Mouse (Mus musculus) left cerebral cortex, adult 18-20 months (tissue): ENCODE data around the gene Cilp2. TPM values are rescaled to one million over a fixed set of nuclear protein-coding genes. Genes with fewer than 3 reads are reported as not detected.

ENCODE experiments used
- DNase-seq, 2 experiments: peaks; one replicate each; pipeline ENCODE4 v3.0.0; 2021 to 2022; ENCODE audit warnings: low spot score in 2 of 2, mixed read lengths in 1 of 2
- long read RNA-seq, 2 experiments: library from polyadenylated mRNA; stranded (forward); transcript quantifications; one replicate each; pipeline ENCODE4 v2.0.0; 2021
- total RNA-seq, 2 experiments: library from RNA; stranded (reverse); gene quantifications; 2 replicates each; pipeline ENCODE4 v1.2.3; 2021

Gene Cilp2
- under 1 TPM; 0.33 to 0.59 TPM for total RNA-seq
- long read RNA-seq, experiment 1, partial matches to known transcripts, result 0 of 2 reads
- long read RNA-seq, experiment 1, other reads (novel, unspliced or antisense), result 2 of 2 reads
- long read RNA-seq, experiment 2, partial matches to known transcripts, result 0 of 2 reads
- long read RNA-seq, experiment 2, other reads (novel, unspliced or antisense), result 2 of 2 reads

GRCm38 (mm10) chr8:69887289-69888243, at the start of gene Cilp2:
Gene Cilp2 (minus strand): TSS chr8:69887687.
- DNase-seq, result no peak

DNA sequence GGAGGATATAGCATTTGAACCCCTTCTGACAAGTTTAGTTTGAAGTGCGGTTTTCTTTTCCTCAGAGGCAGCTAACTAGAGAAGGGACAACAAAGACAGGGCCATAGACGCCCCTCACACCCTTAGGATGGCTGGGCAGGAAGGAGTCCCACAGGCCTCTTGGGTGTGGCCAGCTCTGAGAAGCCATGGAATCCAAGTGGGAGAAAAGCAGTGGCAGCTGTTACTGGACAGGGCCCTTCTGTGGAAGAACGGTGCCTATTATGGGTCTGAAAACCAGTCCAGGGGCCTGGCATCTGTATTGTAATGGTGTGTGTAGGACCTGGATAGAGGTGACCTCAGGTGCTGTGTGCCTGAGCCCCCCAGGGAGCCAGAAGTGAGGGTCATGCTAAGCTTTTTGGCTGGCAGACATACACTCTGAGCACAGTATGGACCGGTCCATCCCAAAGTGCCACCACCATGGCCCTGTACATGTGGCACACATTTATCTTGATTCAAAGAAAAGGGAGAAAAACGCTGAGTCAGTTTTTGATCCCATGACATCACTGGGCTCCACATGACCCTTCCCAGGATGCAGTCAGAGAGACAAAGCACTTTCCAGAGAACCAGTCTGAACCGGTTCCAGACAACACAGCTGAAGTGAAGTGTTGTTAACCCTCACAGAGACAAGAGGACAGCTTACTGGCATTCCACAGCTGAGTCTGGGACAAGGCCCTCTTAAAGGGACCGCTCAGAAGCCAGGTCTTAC, 48.7 kb upstream of the Cilp2 start:
- DNase-seq, result no peak

DNA sequence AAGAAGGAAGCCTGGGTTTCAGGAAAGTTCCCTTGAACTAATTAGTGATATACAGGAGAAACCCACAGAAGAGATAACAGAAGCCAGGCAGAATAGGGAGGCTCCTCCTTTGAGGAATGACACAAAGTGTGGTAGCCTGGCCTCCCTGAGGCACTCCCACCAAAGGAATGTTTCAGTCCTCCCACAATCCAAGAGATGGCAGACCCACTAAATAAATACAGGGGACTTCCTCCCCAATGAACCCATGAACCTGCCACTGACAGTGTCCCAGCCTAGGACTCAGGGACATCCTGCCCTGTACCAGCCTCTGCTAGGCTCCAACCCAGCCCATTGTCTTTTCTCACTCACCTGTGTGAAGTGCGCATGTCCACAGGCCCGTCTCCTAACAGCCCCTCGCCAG, 47.9 kb upstream of the Cilp2 start:
- no peak for DNase-seq

DNA sequence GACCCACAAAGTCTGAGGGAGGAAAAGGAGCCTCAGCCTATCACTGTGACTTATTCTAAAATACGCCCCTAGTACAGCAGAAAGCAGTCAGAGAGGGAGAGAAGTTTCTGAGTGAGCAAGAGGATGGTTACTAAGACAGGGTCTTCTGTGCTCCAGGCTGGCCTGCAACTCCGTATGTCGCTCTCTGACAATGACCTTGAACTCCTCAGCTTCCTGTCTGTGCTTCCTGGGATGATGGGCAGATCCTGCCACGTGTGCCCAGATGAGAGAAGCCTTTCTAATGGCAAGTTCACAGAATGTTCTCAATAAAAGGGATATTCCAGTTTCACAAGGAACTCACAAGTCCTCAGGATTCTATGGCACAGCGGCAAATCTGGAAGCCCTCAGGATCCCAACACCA, 47.1 kb upstream of the Cilp2 start:
- DNase-seq, result no peak

DNA sequence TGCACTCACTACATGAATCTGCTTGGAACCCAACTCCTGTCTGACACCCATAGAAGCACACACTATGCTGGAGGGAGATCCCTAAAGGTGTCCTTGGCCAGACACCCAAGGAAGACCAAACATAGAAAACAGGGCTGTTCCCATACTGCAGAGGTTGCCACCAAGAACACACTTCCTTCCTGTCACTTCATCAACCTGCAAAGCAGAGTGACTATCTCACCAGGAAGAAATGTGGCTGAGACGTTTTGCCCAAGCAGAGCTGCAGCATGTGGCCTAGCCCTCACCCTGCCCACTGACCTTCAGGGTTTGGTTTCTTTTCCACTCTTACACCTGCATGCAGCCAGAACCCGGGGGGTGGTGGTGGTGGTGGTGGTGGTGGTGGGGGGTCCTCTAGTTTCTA, 46.3 kb upstream of the Cilp2 start:
- DNase-seq, result no peak

GRCm38 (mm10) chr8:69926901-69927300, 39.4 kb upstream of the Cilp2 start:
- no peak for DNase-seq

DNA sequence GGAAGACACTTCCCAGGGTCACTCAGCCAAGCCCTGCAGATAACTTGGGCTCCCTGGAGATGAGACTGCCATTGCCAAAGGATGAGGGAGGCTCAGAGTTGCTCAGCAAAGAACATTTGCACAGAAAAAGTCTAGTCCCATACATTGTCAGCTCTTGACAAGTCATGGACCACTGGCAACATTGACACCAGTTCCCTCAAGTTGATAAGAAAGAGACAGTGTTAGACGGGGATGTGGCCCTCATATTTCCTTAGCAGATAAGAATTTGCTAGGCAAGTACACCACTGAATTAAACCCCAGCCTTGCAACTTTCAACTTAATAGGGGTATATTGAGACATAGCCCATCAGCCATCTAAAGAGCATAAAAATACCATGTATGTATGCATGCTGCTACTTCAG, 36.5 kb upstream of the Cilp2 start:
- no peak for DNase-seq

DNA sequence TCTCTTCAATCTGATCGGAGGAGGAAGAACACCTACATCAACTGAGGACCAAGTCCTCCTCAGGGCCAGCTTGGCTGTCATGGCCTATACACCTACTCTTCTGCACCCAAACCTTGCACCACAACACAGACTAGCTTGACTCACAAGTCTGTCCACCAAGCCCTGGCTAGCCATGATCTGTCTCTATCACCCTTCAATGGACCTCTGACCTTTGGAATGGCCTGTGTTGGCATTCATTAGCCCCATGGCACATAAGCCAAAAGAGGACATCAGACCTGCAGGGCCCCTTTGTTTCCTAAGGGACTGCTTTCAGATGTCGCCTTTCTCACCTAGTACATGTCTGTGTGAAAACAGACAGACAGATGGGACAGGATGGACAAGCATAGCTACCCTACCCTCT, 33.7 kb upstream of the Cilp2 start:
- DNase-seq, result no peak

DNA sequence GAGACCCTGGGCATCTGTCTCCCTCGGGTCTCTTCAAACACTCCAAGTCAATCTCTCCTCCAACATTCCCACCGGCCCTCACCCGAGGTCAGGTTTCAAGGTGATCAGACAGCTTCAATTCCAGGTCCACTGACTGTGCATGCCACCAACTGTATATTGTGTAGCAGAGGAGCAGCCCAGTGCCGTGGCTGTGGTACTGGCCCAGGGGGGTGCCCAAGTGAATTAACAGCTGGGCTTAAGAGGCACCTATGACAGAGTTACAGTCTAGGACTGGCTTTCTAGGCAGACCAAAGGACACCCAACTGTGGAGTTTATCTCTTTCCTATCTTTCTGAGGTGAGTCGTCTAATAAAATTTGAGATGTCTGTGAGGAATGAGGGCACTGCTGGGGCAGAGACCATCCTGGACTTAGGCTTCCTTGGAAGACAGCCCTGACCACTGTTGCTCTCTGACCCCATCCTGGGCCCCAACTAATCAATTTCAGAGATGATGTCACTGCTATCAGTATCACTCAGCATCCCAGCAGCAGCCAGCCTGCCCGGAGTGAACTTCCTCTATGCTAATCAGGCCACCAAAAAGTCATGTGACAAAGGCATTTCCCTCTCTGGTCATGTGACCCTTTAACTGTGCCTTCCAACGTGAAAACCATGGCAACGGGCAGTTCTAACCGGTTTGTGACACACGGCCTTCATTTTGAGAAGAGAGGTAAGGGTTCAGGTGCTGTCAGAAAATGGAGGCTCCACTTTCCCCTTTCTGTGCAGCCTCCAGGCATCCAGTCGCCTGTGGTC, 32.6 kb upstream of the Cilp2 start:
- DNase-seq, result no peak

DNA sequence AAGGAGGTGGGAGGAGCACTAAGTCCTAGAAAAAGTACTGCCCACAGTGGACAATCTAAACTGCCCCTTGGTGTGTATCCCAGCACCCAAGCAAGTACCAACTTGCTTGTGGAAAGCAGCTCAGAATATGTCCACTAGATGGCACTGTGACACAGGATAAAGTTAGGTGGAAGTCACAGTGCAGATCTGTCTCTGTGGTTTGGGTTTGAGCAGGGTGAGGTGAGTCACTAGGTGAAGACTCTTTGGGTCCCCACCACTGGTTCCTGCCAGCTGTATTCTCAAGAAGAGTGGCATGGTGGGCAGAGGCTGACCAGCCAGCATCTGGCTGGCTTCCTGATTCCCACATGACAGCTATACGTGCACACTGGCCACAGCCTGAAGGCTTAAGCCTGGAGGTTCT, 31.5 kb upstream of the Cilp2 start:
- peak; percentile 79 to 82 for DNase-seq

GRCm38 (mm10) chr8:69918506-69918905, 31.0 kb upstream of the Cilp2 start:
- DNase-seq, result no peak

DNA sequence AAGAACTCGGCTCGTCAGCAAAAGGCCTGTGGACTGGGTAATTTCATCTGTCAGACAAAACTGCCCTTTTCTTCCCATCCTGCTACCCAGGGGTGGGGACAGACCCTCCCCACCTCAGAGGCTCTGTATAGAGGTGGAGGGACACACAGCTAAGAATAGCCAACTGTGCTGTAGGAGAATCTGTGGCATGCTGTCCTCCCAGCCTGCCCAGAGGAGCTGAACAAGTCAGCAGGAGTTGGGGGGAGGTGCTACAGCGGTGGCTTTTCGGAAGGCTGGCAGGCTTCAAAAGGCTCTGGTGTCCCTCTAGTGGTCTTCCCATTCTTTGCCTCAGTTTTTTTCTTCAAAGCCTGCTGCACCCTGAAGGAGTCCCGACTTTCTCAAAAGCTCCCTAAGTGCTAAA, 28.3 kb upstream of the Cilp2 start:
- peak in 1 of 2 experiments; percentile 52 for DNase-seq

DNA sequence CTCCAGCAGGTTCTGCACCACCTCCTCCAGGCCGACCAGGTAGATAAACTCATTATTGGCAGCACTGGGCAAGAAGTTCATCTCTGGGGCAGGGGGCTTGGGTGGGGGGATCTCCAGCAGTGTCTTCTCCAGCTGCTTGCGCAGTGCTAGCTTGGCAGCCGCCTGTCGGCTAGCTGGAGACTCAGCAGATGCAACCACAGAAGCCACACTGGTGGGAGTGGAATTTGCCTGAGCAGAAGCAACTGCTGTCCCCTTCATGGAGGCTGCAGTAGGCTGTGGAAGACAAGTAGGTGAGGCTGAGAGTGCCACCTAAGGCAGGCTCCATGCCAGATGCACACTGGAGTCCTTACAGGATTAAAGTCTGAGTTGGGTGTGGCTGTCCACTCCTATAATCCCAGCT, 27.0 kb upstream of the Cilp2 start:
- no peak for DNase-seq

GRCm38 (mm10) chr8:69912478-69913074, 25.1 kb upstream of the Cilp2 start:
- peak; percentile 61 to 70 for DNase-seq

- DNase-seq, result no peak
Measured at GRCm38 (mm10) chr8:69911917-69912316, 24.4 kb upstream of the Cilp2 start.

DNA sequence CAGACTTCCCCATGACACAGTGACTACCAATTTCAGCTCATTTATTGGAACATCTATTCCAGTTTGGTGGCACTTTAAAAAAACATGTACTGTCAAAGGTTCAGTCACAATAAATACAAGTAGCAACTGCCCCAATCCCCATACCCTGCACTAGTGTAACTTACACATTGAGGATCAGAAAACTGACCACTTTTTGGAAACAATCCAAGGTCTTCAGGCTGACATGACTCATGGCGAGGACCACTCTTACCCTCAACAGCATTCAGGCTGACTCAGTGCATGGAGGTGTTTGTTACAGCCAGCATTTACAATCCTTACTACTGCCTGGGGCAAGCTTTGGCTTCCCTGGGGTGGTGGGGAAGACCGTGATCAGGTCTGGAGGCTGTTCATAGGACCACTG, 19.6 kb upstream of the Cilp2 start:
- no peak for DNase-seq

GRCm38 (mm10) chr8:69906260-69906659, 18.8 kb upstream of the Cilp2 start:
- no peak for DNase-seq

DNA sequence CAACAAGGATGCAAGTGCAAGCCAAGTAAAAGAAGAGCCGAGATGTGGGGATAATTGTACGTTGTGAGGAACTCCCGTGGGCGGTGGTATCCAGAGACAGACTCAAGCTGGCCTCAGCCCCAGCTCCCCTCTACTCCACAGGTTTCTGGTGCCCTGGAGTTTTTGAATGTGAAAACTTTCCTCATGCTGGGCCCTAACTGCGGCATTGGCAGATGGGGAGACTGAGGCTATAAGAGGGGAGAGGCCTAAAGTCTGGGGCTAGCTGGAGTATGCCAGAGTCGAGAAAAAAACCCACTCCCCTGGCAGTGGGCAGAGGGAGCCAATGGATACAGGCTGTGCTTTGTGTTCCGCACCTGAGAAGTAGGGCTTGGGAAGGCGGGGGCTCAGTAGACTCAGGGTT, 16.6 kb upstream of the Cilp2 start:
- DNase-seq, result no peak

- peak; percentile 98 to 100 for DNase-seq
Measured at GRCm38 (mm10) chr8:69903063-69903542, 15.6 kb upstream of the Cilp2 start.
